Mouse (Mus musculus) brown adipose tissue, adult 24 weeks (tissue): ENCODE results near the gene Cda. TPM values are rescaled to one million over a fixed set of nuclear protein-coding genes. Genes with fewer than 3 reads are reported as not detected.
"Not testable (repeated sequence)": the region's sequence is repeated elsewhere in the genome, so short reads cannot be mapped to it uniquely, and the experiment has no call there.

Source experiments
- H3K27ac ChIP-seq: fragments of 200-500 bp; replicated peaks from 2 replicates; pipeline ENCODE4 v1.5.1; 2012; ENCODE audit warnings: low read depth, mild to moderate bottlenecking, low read length
- H3K4me1 ChIP-seq: fragments of 200-500 bp; 2 replicates; pipeline ENCODE4 v1.6.1; 2012; ENCODE audit warnings: low read length, mixed read lengths; ENCODE audit not compliant: control insufficient read depth, insufficient read depth, insufficient read length
- H3K4me3 ChIP-seq: fragments of 200-500 bp; 2 replicates; pipeline ENCODE4 v1.5.1; 2012; ENCODE audit warnings: low read depth, mild to moderate bottlenecking, low read length, moderate library complexity; ENCODE audit not compliant: insufficient read depth
- polyA plus RNA-seq: library from polyadenylated mRNA; stranded (reverse); fragments of >200 nt; gene quantifications from 2 replicates; pipeline ENCODE4 v1.2.4, GENCODE M21; 2012; ENCODE audit not compliant: missing spikeins, insufficient read depth, insufficient read length

Gene Cda
- polyA plus RNA-seq, 1 experiment = not detected

DNA sequence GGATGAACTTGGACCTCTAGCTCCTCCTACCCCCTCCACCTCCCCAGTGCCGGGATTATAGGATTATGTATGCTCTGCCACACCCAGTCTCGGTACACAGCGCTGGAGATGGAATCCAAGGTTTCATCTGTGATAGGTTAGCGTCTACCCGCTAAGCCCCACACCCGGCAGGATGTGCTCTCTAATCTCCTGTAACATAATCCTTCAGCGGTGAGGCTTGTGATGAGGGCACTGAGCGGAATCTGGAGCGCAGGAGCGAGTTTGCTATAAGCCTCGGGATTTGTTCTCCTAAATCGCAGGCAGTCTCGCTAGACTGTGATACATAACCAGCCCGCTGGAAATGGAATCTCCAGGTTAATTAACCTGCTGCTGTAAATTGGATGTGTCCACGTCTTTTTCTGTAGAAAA is 37.5 kb downstream of the Cda start:
- Histone ChIP-seq H3K4me1 (no peaks in the 10 kb centered on the region), H3K27ac (no peak overlapping the region), H3K4me3 (no peak overlapping the region)

DNA sequence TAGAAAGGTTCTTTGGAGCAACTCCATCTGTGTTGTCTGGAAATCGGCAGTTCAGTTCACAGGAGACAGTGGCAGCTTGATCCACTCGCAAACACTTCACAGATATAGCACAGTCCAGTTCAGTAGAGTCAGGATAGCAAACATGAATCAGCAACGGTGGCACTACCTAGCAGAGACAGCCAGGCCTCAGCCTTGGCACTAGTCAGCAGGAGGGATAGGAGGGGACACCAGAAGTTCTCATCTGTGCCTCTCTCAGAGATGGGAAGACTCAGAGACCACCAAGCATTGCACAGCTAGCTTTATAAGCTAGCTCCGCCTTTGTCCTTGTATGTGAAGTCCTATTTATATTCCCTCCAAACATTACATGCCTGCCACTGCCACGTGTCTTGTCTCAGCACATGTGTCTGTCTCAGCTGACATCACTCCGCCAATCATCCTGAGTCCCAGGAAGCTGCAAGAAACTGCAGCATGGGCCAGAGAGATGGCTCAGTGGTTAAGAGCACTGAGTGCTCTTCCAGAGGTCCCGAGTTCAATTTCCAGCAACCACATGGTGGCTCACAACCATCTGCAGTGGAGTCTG is 39.8 kb downstream of the Cda start:
- peak overlapping the region; percentile 75 for H3K27ac ChIP-seq
- peak overlapping the region; percentile 50 for H3K4me3 ChIP-seq
- 0 out of 2 replicates have a peak, but pooled peaks cover 5% of the 10 kb centered on the region for H3K4me1 ChIP-seq

DNA sequence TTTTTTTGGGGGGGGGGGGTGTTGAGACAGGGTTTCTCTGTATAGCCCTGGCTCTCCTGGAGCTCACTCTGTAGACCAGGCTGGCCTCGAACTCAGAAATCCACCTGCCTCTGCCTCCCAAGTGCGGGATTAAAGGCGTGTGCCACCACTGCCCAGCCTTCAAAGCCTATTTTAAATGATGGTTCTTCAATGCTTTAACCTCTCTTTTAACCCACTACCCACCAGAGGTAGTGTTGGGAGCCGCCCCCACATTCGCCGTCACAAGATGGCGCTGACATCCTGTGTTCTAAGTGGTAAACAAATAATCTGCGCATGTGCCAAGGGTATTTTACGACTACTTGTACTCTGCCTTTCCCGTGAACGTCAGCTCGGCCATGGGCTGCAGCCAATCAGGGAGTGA is 40.6 kb downstream of the Cda start:
- H3K27ac ChIP-seq = peak overlapping the region; percentile 79
- H3K4me3 ChIP-seq, H3K4me1 ChIP-seq: not testable (repeated sequence)

DNA sequence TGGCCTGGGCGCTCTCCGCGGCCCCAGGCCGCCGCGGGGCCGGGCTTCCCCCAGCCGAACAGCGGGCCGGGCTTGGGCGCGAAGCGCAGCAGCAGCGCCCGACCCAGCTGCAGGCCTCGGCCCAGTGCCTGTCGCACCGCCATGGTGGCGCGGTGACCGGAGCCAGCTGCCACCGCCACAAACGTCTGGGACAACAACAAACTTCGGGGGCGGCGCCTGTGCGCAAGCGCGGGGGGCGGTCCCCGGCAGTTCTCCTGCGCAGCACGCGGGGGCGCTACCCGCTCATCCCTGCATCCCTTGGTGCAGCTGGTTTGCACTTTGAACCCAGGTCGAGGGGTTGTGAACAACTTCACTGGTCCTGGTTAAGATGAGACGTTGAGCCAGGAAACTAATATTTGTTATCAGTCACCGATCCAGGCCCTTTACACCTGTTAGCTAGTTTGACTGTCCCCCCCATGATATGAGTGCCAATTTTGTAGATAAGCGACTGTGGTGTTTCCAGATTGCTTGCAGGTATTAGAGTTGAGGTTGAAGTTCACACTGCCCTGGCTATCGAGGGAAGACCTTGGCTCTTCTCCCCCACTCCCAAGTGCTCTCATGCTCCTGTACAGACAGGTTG is 41.6 kb downstream of the Cda start, which contains the start of gene Pink1:
Gene Pink1 (minus strand): TSS at position 231 of the 619 bp plus-strand sequence.
- peak within 1 kb of the TSS; percentile 92 for H3K27ac ChIP-seq
- 0 out of 2 replicates have a peak, but pooled peaks cover 5% of the 10 kb centered on the region for H3K4me1 ChIP-seq
- peak within 1 kb of the TSS; percentile 99 for H3K4me3 ChIP-seq

DNA sequence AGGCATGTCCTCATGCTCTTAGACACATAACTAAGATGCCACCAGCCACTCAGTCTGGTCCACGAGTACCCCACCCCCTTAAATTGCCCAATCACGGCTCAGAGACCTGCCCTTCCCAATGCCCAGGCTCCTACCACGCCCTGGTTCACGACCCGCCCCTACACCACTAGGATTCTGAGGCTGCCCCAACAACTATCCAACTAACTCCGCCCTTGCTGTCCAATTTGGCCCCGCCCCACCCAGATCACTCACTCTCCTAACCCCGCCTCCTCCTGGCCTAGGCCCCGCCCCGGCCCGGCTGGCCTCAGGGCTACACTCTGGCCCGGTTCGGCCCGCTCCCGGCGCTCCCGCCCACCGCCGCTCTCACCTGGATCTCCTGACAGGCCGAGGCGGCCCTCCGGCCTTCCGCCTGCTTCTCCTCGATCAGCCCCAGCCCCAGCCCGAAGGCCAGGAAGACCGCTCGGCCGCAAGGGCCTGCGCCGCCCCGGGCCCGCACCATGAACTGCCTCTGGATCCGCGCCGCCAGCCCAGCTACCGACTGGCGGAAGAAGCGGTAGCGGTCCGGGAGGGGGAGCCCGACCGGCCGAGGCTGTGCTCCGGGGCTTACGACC is 42.2 kb downstream of the Cda start:
- Histone ChIP-seq H3K4me3 (peak overlapping the region; percentile 99), H3K4me1 (0 out of 2 replicates have a peak, but pooled peaks cover 5% of the 10 kb centered on the region), H3K27ac (peak overlapping the region; percentile 92)

DNA sequence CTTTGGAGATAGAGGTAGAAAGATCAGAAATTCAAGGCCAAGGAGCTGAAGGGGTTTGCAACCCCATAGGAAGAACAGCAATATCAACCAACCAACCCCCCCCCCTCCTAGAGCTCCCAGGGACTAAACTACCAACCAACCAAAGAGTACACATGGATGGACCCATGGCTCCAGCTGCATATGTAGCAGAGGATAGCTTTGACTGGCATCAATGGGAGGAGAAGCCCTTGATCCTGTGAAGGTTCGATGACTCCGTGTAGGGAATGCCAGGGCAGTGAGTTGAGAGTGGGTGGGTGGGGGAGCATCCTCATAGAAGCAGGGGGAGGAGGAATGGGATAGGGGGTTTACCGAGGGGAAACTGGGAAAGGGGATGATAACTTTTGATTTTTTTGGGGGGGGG is 43.3 kb downstream of the Cda start:
- Histone ChIP-seq H3K4me3 (no peak overlapping the region), H3K4me1 (0 out of 2 replicates have a peak, but pooled peaks cover 5% of the 10 kb centered on the region), H3K27ac (no peak overlapping the region)

DNA sequence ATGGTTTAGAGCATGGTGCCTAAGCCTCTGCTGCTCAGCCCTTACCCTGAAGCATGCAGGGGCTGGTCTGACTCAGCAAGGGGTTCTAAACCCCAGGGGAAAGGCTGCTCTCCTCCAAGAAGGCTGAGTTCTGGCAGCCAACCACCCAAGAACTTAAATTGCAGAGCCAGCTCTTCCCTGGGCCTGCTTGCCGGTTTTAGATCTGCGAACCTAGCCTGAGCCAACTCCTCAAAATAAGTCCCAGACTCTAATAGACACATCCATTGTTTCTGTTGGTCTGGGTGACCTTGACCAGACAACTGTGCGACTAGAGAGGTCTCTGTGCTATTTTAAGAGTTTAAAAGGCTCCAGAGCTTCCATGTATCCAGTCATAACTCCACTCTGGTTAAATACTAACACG is 44.0 kb downstream of the Cda start:
- 0 out of 2 replicates have a peak overlapping the region, but pooled peaks have one; percentile 5 for H3K27ac ChIP-seq
- H3K4me1 ChIP-seq = 0 out of 2 replicates have a peak, but pooled peaks cover 5% of the 10 kb centered on the region
- no peak overlapping the region for H3K4me3 ChIP-seq

DNA sequence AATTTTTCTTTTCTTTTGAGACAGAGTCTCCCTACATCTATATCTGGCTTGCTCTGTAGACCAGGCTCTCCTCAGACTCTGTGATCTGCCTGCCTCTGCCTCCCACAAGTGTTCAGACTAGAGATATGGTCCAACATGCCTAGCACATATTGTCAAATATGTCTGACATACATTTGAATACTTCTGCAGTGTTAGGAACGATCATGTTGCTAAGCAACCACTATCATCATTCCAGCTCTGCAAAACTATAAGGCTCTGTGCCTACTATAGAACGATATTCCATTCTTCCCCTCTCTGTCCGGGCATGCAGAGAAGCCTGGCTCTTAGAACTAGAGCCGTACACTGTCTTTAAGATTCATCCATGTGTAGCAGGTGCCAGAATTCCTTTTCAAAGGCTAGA is 45.1 kb downstream of the Cda start:
- Histone ChIP-seq H3K4me1 (0 out of 2 replicates have a peak, but pooled peaks cover 5% of the 10 kb centered on the region), H3K4me3 (no peak overlapping the region), H3K27ac (no peak overlapping the region)

DNA sequence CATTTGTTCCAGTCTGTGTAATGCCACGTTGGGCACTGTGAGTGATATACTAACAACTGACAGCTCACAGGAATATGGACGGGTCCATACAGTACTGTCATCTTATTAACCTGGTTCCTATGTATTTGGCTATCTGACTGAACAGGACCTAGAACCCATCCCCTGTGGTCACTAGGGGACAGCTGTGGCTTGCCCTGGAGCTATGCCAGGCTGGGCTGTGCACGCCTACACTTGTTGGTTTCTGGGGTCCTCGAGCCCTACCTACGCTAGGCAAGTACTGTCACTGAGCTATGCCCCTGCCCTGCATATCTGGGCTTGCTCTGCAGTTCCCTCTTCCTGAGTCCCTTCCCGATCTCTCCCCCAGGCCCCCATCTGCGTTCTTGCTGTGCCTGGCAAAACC is 46.3 kb downstream of the Cda start:
- Histone ChIP-seq H3K27ac (no peak overlapping the region), H3K4me1 (0 out of 2 replicates have a peak, but pooled peaks cover 5% of the 10 kb centered on the region), H3K4me3 (no peak overlapping the region)

DNA sequence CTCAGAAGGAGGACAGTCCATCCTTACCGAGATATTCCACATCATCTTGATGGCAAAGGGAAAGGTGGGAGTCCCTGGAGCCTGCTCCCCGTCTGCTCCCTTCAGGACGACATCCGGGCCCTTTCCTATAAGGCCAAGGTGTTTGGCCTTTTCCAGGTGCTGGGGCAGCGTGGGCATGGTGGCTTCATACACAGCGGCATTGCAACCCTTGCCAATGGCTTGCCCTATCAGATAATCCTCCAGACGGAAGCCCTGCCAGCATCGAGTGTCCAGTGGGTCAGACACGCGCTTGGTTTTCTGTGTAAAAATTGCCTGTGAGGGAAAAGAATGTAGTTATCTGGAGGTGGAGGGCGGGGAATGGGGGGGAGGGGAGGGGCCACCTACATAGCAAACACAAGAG is 47.1 kb downstream of the Cda start:
- Histone ChIP-seq H3K4me3 (no peak overlapping the region), H3K4me1 (0 out of 2 replicates have a peak, but pooled peaks cover 5% of the 10 kb centered on the region), H3K27ac (no peak overlapping the region)

DNA sequence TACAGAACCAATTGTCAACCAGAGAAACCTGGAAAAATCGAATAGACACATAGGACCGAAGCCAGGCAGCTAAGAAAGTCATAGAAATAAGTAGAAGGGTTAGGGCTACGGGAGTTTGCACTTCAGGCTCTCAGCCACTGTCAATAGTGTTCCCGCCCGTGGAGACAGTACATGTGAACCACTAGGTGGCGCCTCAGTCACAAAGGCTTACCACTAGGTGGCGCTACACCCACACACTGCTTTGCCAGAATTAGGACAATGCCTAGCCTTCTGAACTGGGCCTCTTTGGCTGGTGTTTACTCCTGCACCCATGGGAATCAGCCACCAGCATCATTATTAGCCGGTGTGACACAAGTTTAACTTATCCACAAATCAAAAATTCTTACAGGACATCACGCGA is 48.3 kb downstream of the Cda start:
- Histone ChIP-seq H3K27ac (no peak overlapping the region), H3K4me3 (no peak overlapping the region), H3K4me1 (0 out of 2 replicates have a peak, but pooled peaks cover 5% of the 10 kb centered on the region)

DNA sequence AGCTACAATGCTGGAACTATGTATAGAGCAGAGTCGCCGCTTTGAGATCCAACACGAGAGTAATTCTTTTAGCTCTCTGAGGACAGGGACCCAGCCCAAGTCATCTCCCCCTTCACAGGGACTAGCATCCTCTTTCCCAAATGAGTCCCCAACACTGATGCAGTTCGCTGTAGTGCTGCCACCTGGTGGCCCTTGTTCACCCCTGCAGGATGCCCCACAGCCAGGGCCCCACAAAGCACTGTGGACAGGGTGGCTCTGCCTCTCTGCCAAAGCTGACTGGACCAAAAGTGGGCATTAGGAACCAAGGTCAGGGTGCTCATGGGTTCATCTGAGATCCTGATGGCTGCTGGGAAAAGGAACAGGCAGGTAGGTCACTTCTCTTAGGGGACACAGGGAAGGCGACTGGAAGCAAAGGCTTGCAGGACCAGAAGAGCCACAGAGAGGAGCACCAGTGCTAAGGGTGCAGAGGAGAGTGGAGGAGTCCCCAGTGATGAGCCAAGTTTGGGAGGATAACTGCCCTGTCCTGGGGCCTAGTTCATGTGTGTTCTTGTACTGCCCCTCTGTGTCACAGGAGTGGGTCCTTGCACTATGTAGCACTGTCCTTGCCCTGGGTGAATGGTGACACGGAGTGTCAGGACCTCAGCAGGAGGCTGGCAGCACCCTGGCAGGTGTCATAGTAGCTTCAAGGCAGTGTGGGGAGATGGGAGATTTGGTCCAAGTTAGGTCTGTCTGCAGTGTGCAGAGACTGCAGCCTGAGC is 49.1 kb downstream of the Cda start:
- Histone ChIP-seq H3K27ac (no peak overlapping the region), H3K4me3 (no peak overlapping the region), H3K4me1 (0 out of 2 replicates have a peak, but pooled peaks cover 4% of the 10 kb centered on the region)

DNA sequence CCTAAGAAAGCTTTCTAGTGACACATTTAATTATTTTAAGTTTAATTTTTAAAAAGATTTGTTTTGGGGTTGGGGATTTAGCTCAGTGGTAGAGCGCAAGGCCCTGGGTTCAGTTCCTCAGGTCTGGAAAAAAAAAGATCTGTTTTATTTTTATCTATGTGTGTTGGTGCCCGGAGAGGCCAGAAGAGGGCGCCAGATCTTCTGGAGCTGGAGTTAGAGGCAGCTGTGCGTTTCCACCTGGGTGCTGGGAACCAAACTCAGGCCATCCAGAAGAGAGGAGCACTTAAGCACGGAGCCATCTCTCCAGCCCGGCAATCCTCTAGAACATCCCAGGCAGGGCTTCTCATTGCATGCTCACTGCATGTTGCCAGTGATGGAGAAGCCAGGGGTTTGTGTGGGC is 51.4 kb downstream of the Cda start:
- H3K27ac ChIP-seq = no peak overlapping the region
- no peaks in the 10 kb centered on the region for H3K4me1 ChIP-seq
- H3K4me3 ChIP-seq = no peak overlapping the region

DNA sequence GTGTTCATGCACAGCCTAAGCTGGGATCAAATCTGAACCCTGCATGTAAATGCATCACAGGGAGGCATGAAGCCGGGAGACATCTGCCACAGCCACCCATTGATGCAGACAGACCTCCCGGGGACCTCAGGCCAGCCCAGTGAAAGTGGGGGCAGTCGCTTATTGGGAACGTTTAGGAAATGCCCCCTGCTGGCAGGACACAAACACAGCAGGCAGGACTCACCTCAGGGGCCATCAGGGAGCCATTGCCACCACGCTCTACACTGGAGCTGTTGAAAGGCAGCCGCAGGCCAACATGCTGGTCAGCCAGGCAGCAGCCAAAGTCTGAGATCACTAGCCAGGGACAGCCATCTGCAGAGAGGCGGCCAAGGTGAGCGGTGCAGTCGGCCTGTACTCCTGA is 52.0 kb downstream of the Cda start:
- no peaks in the 10 kb centered on the region for H3K4me1 ChIP-seq
- H3K4me3 ChIP-seq = no peak overlapping the region
- no peak overlapping the region for H3K27ac ChIP-seq

DNA sequence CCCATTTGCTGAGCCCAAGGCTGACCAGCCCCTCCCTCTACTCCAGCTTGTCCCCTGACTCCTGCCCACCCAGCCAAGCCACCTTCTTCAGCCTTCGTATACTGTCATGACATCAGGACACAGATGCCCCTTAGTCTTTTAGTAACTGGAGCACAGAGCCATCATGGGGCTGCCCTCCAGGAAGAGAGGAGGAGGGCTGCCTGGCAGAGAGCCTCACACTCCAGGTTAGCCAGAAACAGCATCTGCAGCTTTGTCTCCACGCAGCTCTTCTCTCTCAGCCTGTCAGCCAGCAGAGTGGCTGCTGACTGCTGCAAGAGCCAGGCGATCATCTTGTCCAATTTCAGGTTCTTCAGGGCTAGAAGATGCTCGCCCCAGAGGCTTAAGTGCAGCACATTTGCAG is 54.0 kb downstream of the Cda start:
- H3K4me1 ChIP-seq = no peaks in the 10 kb centered on the region
- H3K27ac ChIP-seq = no peak overlapping the region
- no peak overlapping the region for H3K4me3 ChIP-seq
